Mouse (Mus musculus) MEL (cell line): ENCODE results near the gene Pip5k1a. TPM values are rescaled to one million over a fixed set of nuclear protein-coding genes. Genes with fewer than 3 reads are reported as not detected.
A peak's percentile ranks its signal among the peaks of the same experiment; 100 is the strongest.

Experiments used
- DNase-seq: peaks from one replicate; pipeline ENCODE4 v3.0.0; 2011; ENCODE audit warnings: low read depth, low spot score
- H3K27ac ChIP-seq: 2 replicates; pipeline ENCODE4 v1.5.1; 2012; ENCODE audit warnings: low read depth, mild to moderate bottlenecking, control low read depth, low read length, moderate library complexity; ENCODE audit not compliant: control insufficient read depth
- H3K27me3 ChIP-seq, 2 experiments: fragments of 150-350 bp in 1 of 2; sonication (generic) in 1 of 2; 2 replicates each; pipeline ENCODE4 v1.6.1; 2012; ENCODE audit warnings: low read length in 2 of 2, mild to moderate bottlenecking in 2 of 2, improper control_type of control experiment in 1 of 2, moderate library complexity in 1 of 2; ENCODE audit not compliant: insufficient read depth in 2 of 2, control insufficient read depth in 1 of 2
- H3K36me3 ChIP-seq, 2 experiments: 2 replicates each; pipeline ENCODE4 v1.6.1; 2012 to 2014; ENCODE audit warnings: low read length in 2 of 2, improper control_type of control experiment in 1 of 2, inconsistent platforms in 1 of 2, mild to moderate bottlenecking in 1 of 2; ENCODE audit not compliant: insufficient read depth in 2 of 2, control insufficient read depth in 1 of 2
- H3K4me1 ChIP-seq, 2 experiments: fragments of 150-350 bp in 1 of 2; sonication (generic) in 1 of 2; 2 replicates each; pipeline ENCODE4 v1.6.1; 2012; ENCODE audit warnings: low read length in 2 of 2, improper control_type of control experiment in 1 of 2, mild to moderate bottlenecking in 1 of 2; ENCODE audit not compliant: insufficient read depth in 2 of 2, control insufficient read depth in 1 of 2
- H3K4me3 ChIP-seq, 2 experiments: fragments of 150-350 bp in 1 of 2; sonication (generic) in 1 of 2; 2 replicates each; pipeline ENCODE4 v1.5.1; 2012; ENCODE audit warnings: low read depth in 2 of 2, low read length in 2 of 2, mild to moderate bottlenecking in 2 of 2, moderate library complexity in 2 of 2, control low read depth in 1 of 2, improper control_type of control experiment in 1 of 2; ENCODE audit not compliant: control insufficient read depth in 1 of 2, insufficient read depth in 1 of 2
- H3K79me2 ChIP-seq: 2 replicates; pipeline ENCODE4 v1.6.1; 2012; ENCODE audit warnings: mild to moderate bottlenecking, low read length, moderate library complexity; ENCODE audit not compliant: control insufficient read depth, poor library complexity, insufficient read depth
- H3K9ac ChIP-seq: 2 replicates; pipeline ENCODE4 v1.6.1; 2012; ENCODE audit warnings: low read depth, mild to moderate bottlenecking, control low read depth, low read length, moderate library complexity; ENCODE audit not compliant: control insufficient read depth, poor library complexity, severe bottlenecking
- H3K9me3 ChIP-seq: fragments of 150-350 bp; sonication (generic); replicated peaks from 2 replicates; pipeline ENCODE4 v1.6.1; 2012; ENCODE audit warnings: mild to moderate bottlenecking, low read length, improper control_type of control experiment, moderate library complexity; ENCODE audit not compliant: insufficient read depth
- BHLHE40 ChIP-seq: IDR thresholded peaks from 2 replicates; pipeline ENCODE4 v1.6.1; 2012; ENCODE audit warnings: low read depth, mild to moderate bottlenecking, inconsistent platforms, low read length, improper control_type of control experiment, borderline replicate concordance
- CHD1 ChIP-seq: IDR thresholded peaks from 2 replicates; pipeline ENCODE4 v1.6.1; 2012; ENCODE audit warnings: low read depth, mild to moderate bottlenecking, inconsistent platforms, low read length, improper control_type of control experiment
- CTCF ChIP-seq, 3 experiments: IDR thresholded peaks in 2 of 3; conservative IDR thresholded peaks in 1 of 3; 2 replicates each; pipeline ENCODE4 v1.5.1; 2011 to 2012; ENCODE audit warnings: low read length in 3 of 3, low read depth in 2 of 3, mild to moderate bottlenecking in 2 of 3, improper control_type of control experiment in 1 of 3, inconsistent platforms in 1 of 3, mixed read lengths in 1 of 3, moderate library complexity in 1 of 3; ENCODE audit not compliant: control insufficient read depth in 1 of 3, insufficient read depth in 1 of 3, poor library complexity in 1 of 3, severe bottlenecking in 1 of 3
- E2F4 ChIP-seq: IDR thresholded peaks from 2 replicates; pipeline ENCODE4 v1.6.1; 2011; ENCODE audit warnings: low read depth, low read length, improper control_type of control experiment, borderline replicate concordance
- JUND ChIP-seq: IDR thresholded peaks from 2 replicates; pipeline ENCODE4 v1.6.1; 2011; ENCODE audit warnings: low read depth, mild to moderate bottlenecking, improper control_type of control experiment, low read length
- MAFK ChIP-seq: IDR thresholded peaks from 2 replicates; pipeline ENCODE4 v1.6.1; 2011; ENCODE audit warnings: low read depth, mild to moderate bottlenecking, low read length, improper control_type of control experiment, borderline replicate concordance
- MAZ ChIP-seq: IDR thresholded peaks from 2 replicates; pipeline ENCODE4 v1.6.1; 2012; ENCODE audit warnings: low read depth, mild to moderate bottlenecking, inconsistent platforms, low read length, improper control_type of control experiment
- MEF2A ChIP-seq: IDR thresholded peaks from 2 replicates; pipeline ENCODE4 v1.6.1; 2014; ENCODE audit warnings: low read depth, mild to moderate bottlenecking, inconsistent platforms, low read length, improper control_type of control experiment; ENCODE audit not compliant: poor library complexity, insufficient replicate concordance, severe bottlenecking; ENCODE audit errors: extremely low read depth
- MYB ChIP-seq: IDR thresholded peaks from 2 replicates; pipeline ENCODE4 v1.6.1; 2011; ENCODE audit warnings: mild to moderate bottlenecking, low read depth, low read length, improper control_type of control experiment
- NRF1 ChIP-seq: IDR thresholded peaks from 2 replicates; pipeline ENCODE4 v1.6.1; 2014; ENCODE audit warnings: low read depth, mild to moderate bottlenecking, inconsistent platforms, low read length, improper control_type of control experiment, moderate library complexity; ENCODE audit not compliant: poor library complexity, insufficient read depth, severe bottlenecking
- RAD21 ChIP-seq: IDR thresholded peaks from 2 replicates; pipeline ENCODE4 v1.6.1; 2011; ENCODE audit warnings: mild to moderate bottlenecking, low read depth, low read length, improper control_type of control experiment
- SMC3 ChIP-seq: IDR thresholded peaks from 2 replicates; pipeline ENCODE4 v1.6.1; 2011; ENCODE audit warnings: low read depth, low read length, improper control_type of control experiment
- TBP ChIP-seq: IDR thresholded peaks from 2 replicates; pipeline ENCODE4 v1.8.0; 2011; ENCODE audit warnings: low read depth, low read length, improper control_type of control experiment
- UBTF ChIP-seq: IDR thresholded peaks from 2 replicates; pipeline ENCODE4 v1.6.1; 2012; ENCODE audit warnings: low read depth, mild to moderate bottlenecking, inconsistent platforms, low read length, improper control_type of control experiment, moderate library complexity, borderline replicate concordance; ENCODE audit not compliant: insufficient read depth
- ZKSCAN1 ChIP-seq: IDR thresholded peaks from 2 replicates; pipeline ENCODE4 v1.6.1; 2012; ENCODE audit warnings: low read depth, mild to moderate bottlenecking, inconsistent platforms, low read length, improper control_type of control experiment, moderate library complexity
- ZNF384 ChIP-seq: IDR thresholded peaks from 2 replicates; pipeline ENCODE4 v1.6.1; 2012; ENCODE audit warnings: low read depth, mild to moderate bottlenecking, inconsistent platforms, low read length, improper control_type of control experiment
- polyA plus RNA-seq, 2 experiments: library from polyadenylated mRNA; stranded (reverse) in 1 of 2; unstranded in 1 of 2; fragments of >175 nt in 1 of 2; fragments of >200 nt in 1 of 2; gene quantifications; 2 replicates each; pipeline versions ENCODE4 v1.2.1 to v1.2.4; 2012; ENCODE audit warnings: low replicate concordance in 2 of 2, low read depth in 1 of 2; ENCODE audit not compliant: insufficient read length in 2 of 2, insufficient read depth in 1 of 2, missing spikeins in 1 of 2
- total RNA-seq: library from RNA; depleted of rRNA; stranded (reverse); fragments of 300-350 nt; gene quantifications from 2 replicates; pipeline ENCODE4 v1.2.3, GENCODE M21; 2012

The Pip5k1a gene
- total and polyA plus RNA-seq, 3 experiments = 47.7 to 322 (median 103) TPM

GRCm38 (mm10) chr3:95071606-95072005 lies 35.1 kb downstream of the Pip5k1a start:
- TF ChIP-seq NRF1 (no peak), CTCF (IDR thresholded peaks at IDR 0.05 in 2 of 3, conservative IDR thresholded peaks at IDR 0.05 in 1 of 3; ENCODE audit: control insufficient read depth in 1 of 3, insufficient read depth in 1 of 3, low read depth in 2 of 3, low read length in 3 of 3, poor library complexity in 1 of 3, severe bottlenecking in 1 of 3) (peak in 2 of 3 experiments; percentile 5 to 20; a peak in 1 of 6 replicates), RAD21 (peak; percentile 1; the same call in 1 of the 2 replicates), BHLHE40 (no peak), SMC3 (peak; percentile 27; the same call in 1 of the 2 replicates), MYB (no peak), UBTF (no peak), CHD1 (no peak)
- DNase-seq = no peak
- no peaks in the 10 kb centered on the region for H3K4me1 ChIP-seq

DNA sequence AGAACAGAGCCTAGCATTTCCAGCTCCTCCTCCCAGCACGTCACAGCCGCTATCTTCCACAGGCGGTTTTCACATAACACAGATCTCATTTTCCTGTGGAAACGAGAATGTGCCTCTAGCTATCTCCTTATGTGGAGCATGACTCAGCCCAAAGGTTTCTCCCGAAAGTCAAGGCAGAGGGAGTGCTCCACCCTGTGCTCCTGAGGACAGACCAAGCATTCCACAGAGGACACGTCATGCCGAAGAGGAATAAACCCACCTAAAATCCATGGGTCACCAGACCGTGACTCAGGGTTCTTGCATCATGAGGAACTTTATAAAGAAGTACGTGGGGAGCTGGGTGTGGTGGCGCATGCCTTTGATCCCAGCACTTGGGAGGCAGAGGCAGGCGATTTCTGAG lies 40.2 kb downstream of the Pip5k1a start:
- TF ChIP-seq E2F4 (no peak), ZKSCAN1 (no peak), JUND (no peak), TBP (no peak), SMC3 (no peak), MAFK (no peak), BHLHE40 (no peak), MEF2A (no peak)
- DNase-seq = no peak
- Histone ChIP-seq H3K27ac (no peak overlapping the region), H3K9me3 (no peaks in the 10 kb centered on the region), H3K79me2 (no peaks in the 10 kb centered on the region), H3K4me3 (no peak overlapping the region), H3K9ac (no peak overlapping the region), H3K36me3 (peaks cover 0 to 86% of the 10 kb centered on the region in 2 experiments; a peak in 2 of 4 replicates), H3K27me3 (no peaks in the 10 kb centered on the region), H3K4me1 (no peaks in the 10 kb centered on the region)

More at GRCm38 (mm10) chr3:95071606-95072005, 35.1 kb downstream of the Pip5k1a start:
- Histone ChIP-seq H3K36me3 (peaks cover 4 to 85% of the 10 kb centered on the region in 2 experiments; a peak in 3 of 4 replicates), H3K9ac (no peak overlapping the region), H3K27ac (no peak overlapping the region), H3K9me3 (no peaks in the 10 kb centered on the region), H3K27me3 (no peaks in the 10 kb centered on the region), H3K79me2 (no peaks in the 10 kb centered on the region), H3K4me3 (no peak overlapping the region)

DNA sequence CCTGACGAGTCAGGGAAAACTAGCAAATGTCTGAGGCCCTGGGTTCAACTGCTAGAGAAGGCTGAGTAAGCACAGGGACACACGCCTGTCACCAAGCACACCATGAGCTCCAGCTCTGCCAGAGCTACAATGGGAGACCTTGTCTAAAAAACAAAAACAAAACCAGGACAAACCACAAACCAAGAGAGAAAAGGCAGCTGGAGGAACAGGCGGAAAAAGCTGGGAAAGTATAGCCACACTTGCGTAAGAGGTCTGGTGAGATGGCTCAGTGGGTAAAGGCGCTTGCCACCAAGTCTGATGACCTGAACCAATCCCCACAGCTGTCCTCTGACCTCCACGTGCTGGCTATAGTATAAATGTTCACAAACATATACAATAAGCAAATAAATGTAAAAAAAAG lies 40.6 kb downstream of the Pip5k1a start:
- TF ChIP-seq MAZ (no peak), CHD1 (no peak), ZNF384 (no peak)
- no peak for DNase-seq
- Histone ChIP-seq H3K4me3 (no peak overlapping the region), H3K27ac (no peak overlapping the region), H3K79me2 (no peaks in the 10 kb centered on the region), H3K27me3 (no peaks in the 10 kb centered on the region), H3K9me3 (no peaks in the 10 kb centered on the region), H3K4me1 (no peaks in the 10 kb centered on the region), H3K9ac (no peak overlapping the region), H3K36me3 (peaks cover 0 to 86% of the 10 kb centered on the region in 2 experiments; a peak in 2 of 4 replicates)
